Mouse (Mus musculus) frontal cortex, postnatal 36 days (tissue): Measurements from ENCODE around the gene Fam98c.
"Not testable (repeated sequence)": the region's sequence is repeated elsewhere in the genome, so short reads cannot be mapped to it uniquely, and the experiment has no call there.

Experiments
- DNase-seq, 2 experiments: peaks; one replicate each; pipeline ENCODE4 v3.0.0; 2022; ENCODE audit warnings: low spot score in 2 of 2

Gene Fam98c

DNA sequence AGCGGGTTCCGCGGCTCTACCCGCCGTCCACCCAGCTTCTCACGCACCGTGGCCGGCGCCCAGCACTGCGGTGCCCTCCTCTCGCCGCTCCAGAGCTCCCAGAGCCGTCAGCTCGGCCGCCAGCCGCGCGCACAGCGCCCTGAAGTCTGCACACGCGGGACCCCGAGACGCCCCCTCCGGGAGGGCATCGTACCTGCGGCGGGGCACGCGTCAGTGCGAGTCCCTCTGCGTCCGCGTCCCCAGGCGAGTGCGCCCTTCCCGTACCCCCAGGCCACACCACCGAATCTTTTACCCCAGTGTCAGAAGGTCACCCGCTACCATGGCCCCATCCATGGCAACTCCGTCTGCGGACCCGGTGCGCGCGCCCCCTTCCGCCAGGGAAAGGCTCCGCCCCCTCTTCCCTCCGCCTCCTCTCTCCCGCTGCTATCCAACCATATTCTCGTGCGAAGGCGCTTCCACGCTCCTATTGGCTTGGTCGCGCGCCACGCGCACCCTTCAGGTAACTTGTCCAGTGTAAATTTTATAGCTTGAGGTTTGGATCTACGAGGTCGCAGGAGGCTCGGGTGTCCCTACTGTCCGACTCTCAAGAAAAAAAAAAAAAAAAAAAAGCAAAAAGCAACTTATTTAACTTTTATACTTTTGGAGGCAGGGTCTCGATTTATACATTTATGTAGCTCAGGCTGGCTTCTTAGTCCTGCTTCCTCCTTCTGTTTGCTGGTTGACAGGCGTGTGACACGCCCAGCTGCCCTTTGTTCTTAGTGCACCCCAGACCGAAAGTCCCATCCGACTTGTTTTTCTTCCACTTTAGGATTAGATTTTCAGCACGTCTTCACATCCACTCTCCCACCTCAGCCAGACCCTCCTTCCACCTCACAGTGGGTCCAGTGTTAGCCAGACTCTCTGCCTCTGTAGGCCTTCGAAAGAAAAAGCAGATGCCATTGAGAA, at the start of gene Fam98c:
TSS of gene Fam98c (minus strand) at position 397 of the 945 bp plus-strand sequence.
- peak; percentile 88 to 89 for DNase-seq

DNA sequence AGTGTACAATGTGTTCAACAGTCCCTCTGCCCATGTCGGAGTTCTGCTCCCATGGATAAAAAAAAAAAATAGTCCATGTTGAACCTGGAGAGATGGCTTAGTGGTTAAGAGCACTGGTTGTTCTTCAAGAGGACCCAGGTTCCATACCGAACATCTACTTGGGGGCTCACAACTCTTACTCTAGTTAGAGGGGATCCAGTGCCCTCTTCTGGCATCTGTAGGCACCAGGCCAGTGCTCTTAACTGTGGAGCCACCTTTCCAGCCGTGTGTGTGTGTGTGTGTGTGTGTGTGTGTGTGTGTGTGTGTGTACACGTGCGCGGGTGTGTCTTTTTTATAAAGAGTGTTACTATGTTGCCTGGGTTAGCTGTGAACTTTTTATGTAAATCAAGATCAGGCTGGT, 46.5 kb upstream of the Fam98c start:
- DNase-seq: no peak

DNA sequence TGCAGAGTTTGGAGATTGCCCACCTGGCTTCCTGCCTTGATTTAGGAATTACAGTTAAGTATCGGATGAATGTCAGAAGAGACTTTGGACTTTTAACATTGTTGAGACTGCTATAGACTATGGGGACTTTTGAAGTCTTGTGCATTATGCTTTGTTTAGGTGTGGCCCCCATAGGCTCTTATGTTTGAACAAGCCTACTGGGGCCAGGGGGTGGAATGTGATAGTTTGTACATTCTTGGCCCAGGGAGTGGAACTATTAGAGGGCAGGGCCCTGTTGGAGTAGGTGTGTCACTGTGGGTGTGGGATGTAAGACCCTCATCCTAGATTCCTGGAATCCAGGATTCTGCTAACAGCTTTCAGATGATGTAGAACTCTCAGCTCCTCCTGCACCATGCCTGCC, 38.2 kb upstream of the Fam98c start:
- DNase-seq: not testable (repeated sequence)

DNA sequence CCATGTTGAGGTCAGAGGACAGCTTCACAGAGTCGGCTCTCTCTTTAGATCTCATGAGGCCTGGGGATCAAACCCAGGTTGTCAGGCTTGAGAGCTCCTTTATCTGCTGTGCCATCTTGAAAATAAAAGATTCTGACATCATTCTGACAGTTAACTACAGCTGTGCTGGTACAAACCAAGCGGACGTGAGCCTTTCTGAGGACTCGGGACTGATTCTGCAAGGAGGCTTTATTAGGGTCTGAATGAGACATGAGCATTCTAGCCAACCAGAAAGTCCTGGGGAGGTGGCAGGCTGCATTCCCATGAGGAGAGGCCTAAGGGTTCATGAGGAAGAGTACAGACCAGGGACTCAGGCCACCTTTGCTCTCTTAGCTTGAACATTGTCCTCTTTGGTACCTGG, 25.3 kb upstream of the Fam98c start:
- not testable (repeated sequence) for DNase-seq

DNA sequence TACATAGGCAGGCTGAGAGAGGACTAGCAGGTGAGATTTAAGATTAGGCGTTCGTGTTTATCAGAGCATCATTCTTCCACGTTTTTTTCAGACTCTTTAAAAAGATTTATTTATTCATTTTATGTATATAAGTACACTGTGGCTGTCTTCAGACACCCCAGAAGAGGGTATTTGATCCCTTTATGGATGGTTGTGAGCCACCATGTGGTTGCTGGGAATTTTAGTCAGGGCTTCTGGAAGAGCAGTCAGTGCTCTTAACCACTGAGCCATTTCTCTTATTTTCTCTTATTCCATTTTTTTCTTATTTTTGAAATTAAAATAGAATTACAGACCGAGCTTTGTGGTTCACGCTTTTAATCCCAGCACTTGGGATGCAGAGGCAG, 24.8 kb upstream of the Fam98c start:
- no peak for DNase-seq

DNA sequence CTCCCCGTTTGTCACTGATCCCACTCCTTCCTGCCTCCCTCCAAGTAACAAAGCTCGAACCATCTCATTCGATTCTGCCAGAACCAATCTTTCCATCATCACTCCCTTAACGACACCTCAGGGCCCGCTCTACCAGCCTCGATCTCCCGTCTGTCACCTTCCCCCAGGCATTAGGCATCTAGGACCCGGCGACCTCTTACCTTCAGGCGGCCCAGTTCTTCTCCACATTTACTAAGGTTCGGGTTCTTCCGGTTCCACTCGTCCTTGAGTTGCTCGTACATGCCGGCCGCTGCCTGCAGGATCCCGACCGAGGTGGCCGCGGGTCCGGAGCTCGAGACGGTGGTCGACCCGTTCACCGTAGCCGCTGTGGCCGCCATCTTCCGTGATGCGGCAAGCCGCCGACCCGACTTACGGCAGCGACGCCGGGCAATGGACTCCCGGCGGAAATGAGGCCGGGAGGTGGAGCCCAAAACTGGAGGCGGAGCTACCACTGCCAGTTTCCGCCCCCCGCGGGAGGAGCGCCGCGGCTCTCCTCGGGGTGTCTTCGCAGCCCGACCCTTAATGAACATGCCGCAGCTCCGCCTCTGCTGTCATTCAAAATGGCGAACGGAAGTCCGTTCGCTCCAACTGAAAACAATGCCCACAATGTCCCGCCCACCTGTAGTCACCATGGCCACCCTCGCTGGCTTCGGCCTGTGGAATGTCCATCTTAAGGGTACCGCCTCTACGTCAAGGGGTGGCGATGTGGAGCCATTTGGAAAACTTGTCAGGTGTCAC, 24.2 kb upstream of the Fam98c start, which contains the start of gene Psmd8:
TSS of gene Psmd8 (minus strand) at position 625 of the 777 bp plus-strand sequence.
- peak; percentile 93 to 96 for DNase-seq

DNA sequence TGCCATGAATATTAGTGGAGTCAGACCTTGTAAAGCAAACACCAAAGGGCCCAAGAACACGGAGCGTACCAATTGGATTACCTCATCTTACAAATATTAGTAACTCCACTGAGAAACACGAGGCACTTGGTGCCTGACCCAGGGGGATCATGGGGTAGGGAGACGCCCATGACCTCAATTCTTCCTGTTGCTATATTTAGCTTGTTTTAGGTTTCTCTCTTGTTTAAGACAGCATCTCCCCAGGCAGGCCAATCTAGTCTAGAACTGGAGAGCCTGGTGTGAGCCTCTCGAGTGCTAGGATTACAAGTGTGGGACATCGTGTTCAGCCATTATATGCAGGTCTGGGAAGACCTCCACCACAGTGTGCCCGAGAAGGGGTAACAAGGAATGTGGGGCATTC, 23.3 kb upstream of the Fam98c start:
- no peak for DNase-seq

DNA sequence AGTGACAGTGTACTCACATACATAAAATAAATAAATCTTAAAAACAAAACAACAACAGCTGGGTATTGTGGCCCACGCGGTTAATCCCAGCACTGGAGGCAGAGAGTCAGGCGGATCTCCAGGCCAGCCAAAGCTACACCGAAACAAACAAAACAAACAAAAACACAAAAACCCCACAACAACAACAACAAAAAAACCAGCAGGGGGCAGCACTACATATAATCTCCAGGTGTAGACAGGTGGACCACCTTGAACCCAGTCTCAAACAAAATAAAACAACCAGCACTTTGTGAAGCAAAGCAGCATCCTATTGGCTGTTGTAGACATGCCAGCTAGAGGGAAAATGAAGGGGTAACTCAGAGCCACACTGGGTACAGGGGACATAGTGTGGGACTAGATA, 22.1 kb upstream of the Fam98c start:
- DNase-seq: no peak

DNA sequence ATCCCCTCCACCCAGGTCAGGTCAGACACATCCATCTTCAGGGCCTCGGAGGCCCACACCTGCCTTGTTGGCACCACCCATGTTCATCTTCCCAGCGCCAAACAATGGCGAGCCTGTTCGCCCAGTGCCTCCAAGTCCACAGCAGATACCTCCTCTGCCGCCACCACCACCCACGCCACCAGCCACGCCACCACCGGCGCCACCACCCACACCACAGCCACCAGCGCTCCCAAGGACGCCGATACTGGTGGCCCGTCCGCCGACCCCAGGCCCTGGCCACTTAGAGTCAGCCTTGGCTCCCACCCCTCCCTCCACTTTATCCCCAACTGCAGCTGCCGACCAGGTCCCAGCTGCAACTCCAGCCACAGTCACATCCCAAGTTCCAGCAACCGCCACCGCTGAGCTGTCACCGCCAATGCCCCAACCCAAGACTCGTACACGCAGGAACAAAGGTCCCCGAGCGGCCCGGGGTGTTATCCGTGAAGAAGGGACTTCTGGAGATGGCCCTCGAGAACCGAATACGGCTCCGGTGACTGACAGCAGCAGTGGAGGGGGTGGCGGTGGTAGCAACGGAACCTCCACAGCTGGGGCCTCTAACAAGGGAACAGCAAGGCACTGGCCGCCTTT, 16.5 kb upstream of the Fam98c start:
- DNase-seq: no peak

DNA sequence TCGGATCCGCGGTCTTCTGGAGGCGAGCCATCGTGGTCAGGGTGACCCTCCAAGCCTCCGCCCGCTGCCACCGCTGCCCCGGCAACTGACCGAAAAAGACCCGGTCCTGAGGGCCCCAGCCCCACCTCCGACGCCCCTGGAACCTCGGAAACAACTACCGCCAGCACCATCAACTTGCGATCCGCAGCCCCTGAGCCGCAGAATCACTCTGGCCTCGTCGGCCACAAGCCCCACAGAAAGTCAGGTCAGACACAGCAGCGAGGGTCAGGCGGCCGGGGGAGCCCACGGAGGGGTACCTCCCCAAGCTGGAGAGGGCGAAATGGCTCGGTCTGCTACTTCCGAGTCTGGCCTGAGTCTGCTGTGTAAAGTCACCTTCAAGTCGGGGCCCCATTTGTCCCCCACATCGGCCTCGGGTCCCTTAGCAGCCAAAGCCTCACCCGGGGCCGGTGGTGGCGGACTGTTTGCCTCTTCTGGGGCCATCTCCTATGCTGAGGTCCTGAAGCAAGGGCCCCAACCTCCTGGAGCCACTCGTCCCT, 15.6 kb upstream of the Fam98c start:
- no peak for DNase-seq

DNA sequence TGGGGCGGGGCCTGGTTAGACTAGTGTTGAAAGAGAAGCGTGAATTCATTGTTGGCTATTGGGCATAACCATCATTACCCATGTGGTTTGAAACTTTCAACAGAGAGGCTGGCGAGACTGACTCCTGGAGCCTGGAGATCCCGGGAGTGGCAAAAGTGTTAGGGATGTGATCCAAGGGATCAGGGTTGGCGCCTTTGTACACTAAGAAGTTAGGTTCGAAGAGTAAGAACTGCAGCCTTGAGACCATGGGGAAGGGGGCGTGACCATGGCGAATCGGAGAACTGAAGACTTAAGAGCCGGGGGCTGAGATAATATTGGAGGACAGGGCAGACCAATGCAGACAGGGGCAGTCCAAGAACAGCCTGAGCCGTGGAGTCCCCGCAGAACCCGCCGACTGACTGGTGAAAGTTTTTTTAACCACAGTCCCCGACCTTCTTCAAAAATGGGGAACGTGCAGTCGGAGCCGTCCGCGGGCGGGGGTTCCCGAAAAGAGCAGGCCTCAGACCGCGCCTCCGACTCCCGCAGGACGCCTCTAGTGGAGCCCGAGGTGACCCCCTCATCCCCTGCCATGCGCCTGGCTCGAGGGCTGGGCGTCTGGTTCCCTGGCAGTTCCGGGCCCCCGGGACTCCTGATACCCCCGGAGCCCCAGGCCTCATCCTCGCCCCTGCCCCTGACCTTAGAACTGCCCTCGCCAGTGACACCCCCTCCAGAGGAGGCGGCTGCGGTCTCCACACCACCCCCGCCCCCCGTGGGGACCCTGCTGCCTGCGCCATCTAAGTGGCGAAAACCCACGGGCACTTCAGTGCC, 14.9 kb upstream of the Fam98c start:
- DNase-seq: no peak

DNA sequence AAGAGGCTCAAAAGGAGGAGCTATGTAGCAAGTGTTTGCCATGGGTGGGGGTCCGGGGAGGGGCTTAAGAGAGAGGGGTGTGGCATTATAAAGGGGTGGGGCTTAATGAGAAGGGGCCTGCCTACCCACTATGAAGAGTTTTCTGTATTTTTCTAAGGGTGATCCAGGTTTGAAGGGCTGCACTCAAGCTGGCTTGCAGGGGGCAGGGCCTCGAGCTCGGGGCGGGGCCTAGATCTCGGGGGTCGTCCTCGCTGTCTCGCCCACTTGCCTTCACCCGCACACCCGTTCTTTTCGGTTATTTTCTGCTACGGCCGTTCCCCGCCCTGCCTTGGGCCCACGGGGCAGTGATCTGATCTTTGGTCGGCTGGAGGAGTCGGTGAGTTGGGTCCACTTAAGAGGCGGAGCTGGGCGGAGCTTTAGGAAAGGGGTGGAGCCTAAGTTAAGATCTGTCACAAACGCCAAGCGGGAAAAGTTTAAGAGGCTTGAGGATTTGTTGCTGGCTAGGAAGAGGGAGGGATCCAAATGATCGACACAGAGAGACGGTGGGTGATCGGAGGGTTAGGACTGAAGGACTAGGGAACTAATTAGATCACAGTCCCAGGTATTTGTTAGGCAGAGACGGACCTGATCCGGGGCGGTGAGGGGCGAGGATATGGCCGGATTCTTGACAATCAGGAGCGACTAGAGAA, 14.2 kb upstream of the Fam98c start, which contains the start of the genes Ggn and Spred3:
TSS of gene Ggn (plus strand) at position 145 of the 689 bp plus-strand sequence.
TSS of gene Spred3 (minus strand) at position 346 of the 689 bp plus-strand sequence.
- peak in 1 of 2 experiments; percentile 49 for DNase-seq

DNA sequence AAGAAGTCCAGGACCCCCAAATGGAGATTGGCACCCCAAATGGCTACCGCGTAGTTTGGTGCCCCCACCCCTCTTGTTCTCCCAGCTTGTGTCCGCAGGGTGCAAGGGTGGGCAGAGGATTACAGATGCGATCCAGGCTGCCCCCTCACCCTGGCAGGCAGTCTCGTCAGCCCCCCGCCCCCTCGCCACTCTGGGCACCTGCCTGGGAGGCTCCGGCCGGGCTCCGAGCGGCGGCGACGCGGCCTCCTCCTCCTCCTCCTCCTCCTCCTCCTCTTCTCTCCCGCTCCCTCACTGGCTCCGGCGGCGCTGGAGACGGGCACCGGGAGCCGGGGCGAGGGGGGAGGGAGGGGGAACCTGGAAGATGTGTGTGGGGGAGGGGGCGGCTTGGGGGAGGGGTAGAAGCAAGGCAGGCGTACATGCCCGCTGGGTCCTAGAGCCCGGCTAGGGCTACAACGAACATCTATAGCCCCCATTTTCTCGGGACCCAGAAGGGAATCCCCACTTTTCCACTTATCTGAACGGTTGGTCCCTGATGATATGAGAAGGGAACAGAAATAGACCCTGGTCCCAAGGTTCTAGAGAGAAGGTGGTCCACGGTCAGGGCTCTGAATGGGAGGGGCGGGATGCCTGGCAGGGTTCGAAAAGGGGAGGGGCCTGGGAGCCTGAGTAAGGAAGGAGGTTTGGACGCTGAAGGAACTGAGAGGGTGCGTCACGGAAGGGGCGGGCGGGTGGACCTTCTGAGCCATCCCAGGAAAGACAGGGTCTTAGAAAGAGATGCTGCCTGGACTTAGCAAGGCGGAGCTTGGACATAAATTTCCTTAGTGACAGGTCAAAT, 13.4 kb upstream of the Fam98c start:
- DNase-seq: peak; percentile 85 to 88

DNA sequence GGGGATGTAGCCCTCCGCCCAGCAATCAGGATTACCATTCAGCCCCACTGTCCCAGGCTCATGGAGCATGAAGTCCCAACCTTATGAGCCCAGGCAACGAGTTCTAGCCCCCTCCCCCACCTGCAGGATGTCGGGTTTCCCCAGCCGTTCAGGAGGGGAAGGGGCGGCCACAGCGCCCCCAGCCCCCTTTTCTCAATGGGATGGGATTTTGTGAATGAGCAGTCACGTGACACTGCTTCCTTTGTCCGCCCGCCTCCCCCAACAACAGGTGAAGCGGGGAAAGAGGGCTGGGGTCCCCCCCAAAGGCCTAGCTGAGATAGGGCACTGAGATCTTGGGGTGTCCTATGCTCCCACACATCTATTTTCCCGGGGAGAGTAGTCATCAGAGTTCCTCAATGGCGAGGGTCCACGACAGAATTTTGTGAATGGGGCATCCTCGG, 12.8 kb upstream of the Fam98c start:
- DNase-seq: peak in 1 of 2 experiments; percentile 38

DNA sequence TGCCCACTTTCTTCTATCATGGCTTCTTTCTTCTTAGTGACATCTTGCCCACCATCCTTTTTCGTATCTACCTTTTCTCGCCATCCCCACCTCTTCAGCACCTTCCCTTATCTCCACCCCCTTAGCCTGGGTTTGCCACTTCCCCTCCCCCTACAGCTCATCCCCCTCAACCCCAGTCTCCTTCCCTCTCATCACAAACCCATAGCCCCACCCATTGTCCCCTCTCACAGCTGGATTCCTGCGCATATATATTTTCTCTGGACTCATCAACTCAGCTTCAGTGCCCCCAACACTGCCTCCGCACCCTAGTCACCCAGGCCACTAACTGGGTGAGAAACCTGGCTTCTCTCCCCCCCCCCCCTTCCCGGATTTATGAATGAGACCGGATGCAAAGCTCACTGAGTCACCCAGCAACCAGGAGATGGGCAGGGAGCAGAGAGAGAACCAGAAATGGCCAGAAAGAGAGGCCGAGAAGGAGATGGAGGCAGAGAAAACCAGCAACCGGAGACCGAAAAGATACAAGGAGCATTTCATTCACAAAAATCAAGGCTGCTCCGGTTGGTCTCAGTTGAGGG, 12.2 kb upstream of the Fam98c start:
- no peak for DNase-seq

DNA sequence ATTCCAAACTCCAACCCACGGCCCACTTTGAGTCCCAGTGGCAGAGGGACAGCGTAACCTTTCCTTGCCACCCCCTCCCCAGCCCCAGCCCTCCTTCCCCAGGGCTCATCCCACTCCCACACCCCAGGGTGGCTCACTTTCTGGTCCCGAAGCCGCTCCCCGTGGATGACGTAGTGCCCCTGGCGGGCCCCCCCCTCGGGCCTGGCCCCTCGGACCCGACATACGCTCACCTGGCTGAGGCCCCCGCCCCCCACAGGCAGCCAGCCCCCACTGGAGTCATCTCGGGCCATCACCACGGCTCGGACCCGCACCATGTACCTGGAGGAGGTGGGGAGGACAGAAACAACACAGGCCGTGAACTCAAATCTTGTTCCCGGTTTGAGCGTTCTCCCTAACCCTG, 11.6 kb upstream of the Fam98c start:
- no peak for DNase-seq

DNA sequence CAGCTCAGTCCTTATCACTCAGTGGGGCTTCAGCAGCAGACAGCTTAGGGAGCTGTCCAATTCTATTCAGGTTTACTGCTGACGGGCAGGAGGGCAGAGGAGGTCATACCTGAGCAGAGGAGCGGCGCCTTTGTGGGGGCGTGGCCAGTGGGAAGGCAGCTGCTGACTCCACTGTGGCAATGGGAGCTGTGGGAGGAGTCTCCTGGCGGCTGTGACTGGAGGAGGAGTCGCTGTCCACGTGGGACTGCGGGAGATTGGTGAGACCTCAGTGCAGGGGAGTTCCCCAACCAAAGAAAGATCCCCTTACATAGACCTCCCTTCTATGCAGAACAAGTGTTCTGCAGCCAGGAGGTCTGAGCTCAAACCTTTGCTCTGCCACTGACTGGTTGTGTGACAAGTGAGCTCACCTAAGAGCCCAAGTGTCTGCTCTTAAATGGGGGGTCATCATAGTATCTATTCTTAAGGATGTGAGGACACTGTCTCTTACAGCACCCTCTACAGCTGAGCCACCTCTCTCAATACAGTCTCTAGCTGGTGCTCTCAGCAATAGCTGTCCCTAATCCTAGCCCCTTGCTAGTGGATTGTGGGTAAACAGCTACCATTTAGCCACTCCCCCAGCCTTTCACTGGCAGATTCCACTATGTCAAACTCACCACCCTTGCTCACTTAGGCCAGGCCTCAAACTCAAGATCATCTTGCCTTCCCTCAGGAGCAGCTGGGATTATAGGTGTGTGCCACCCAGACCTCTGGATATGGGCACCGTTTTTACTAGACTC, 6.9 kb upstream of the Fam98c start:
- no peak for DNase-seq

DNA sequence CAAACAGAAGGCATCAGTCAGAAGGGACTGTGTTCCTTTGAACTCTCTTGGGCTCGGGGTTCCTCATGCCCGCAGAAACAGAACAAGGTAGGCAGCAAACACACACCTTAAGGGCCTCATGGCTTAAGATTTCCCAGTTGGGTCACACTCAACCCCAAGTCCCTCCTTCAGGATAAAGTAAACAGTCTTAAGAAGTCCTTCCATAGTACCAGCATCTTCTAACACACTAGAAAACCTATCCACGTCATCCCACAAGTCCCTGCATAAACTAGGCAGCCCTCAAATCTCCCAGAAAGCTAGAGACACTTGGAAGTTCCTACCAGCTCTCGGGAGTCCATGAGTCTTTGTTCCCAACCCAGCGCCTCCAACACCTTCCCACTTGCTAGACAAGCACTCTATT, 6.3 kb upstream of the Fam98c start:
- no peak for DNase-seq
